Mouse (Mus musculus) liver, embryonic 11.5 days (tissue): ENCODE measurements around the gene Stk33. TPM values are rescaled to one million over a fixed set of nuclear protein-coding genes. Genes with fewer than 3 reads are reported as not detected.

Experiments used
- ATAC-seq: fragments of 200-750 bp; cut with Nextera tagmentation; replicated peaks from 2 replicates; pipeline ENCODE4 v1.8.0; 2017; ENCODE audit warnings: moderate number of reproducible peaks, mild to moderate bottlenecking, moderate TSS enrichment, moderate library complexity; ENCODE audit not compliant: low FRiP score
- DNase-seq: peaks from one replicate; pipeline ENCODE4 v3.0.0-alpha.2; 2017; ENCODE audit warnings: low spot score
- H3K27ac ChIP-seq: fragments of 300-500 bp; sonication (generic); 2 replicates; pipeline ENCODE4 v1.5.1; 2014; ENCODE audit warnings: mild to moderate bottlenecking, low read depth, low read length, control low read depth
- H3K27me3 ChIP-seq: fragments of 300-500 bp; sonication (generic); replicated peaks from 2 replicates; pipeline ENCODE4 v1.6.1; 2014; ENCODE audit warnings: low read length, mixed read lengths; ENCODE audit not compliant: control insufficient read depth, insufficient read depth
- H3K36me3 ChIP-seq: fragments of 300-500 bp; sonication (generic); 2 replicates; pipeline ENCODE4 v1.6.1; 2014; ENCODE audit warnings: mild to moderate bottlenecking, low read length, moderate library complexity, mixed read lengths; ENCODE audit not compliant: control insufficient read depth, insufficient read depth
- H3K4me1 ChIP-seq: fragments of 300-500 bp; sonication (generic); replicated peaks from 2 replicates; pipeline ENCODE4 v1.6.1; 2014; ENCODE audit warnings: low read length, mixed read lengths; ENCODE audit not compliant: control insufficient read depth, insufficient read depth
- H3K4me2 ChIP-seq: fragments of 300-500 bp; sonication (generic); 2 replicates; pipeline ENCODE4 v1.6.1; 2014; ENCODE audit warnings: mild to moderate bottlenecking, control low read depth, moderate library complexity
- H3K4me3 ChIP-seq: fragments of 300-500 bp; sonication (generic); 2 replicates; pipeline ENCODE4 v1.5.1; 2014; ENCODE audit warnings: low read depth, low read length, control low read depth
- H3K9ac ChIP-seq: fragments of 300-500 bp; sonication (generic); 2 replicates; pipeline ENCODE4 v1.6.1; 2014; ENCODE audit warnings: low read depth, low read length, control low read depth
- H3K9me3 ChIP-seq: fragments of 300-500 bp; sonication (generic); 2 replicates; pipeline ENCODE4 v1.6.1; 2016; ENCODE audit warnings: low read length, inconsistent platforms, mixed read lengths; ENCODE audit not compliant: control insufficient read depth
- WGBS: fragments of 180-500 bp; shearing (Covaris S2); extraction: QIAGEN DNeasy Blood & Tissue Kit; methylation state at CpG from one replicate; pipeline ENCODE4 v1.1.7; 2014; 5-methylcytosine and 5-hydroxymethylcytosine counted together
- polyA plus RNA-seq: library from polyadenylated mRNA; unstranded; fragments of >200 nt; fragmentation: Nextera tagmentation; extraction: Ambion mirVana; gene quantifications from 2 replicates; pipeline ENCODE4 v1.2.1, GENCODE M21; 2014

Gene Stk33
- polyA plus RNA-seq = not detected in 2 replicates

- no peaks in the 10 kb centered on the region for H3K36me3 ChIP-seq
- H3K4me1 ChIP-seq = no peaks in the 10 kb centered on the region
- peaks cover 33% of the 10 kb centered on the region for H3K27me3 ChIP-seq
- DNase-seq (peak; percentile 66), ATAC-seq (peak; percentile 31; the same call in 1 of the 2 replicates)
- WGBS = 2% methylated on average over 62 of the region's 62 CpGs
- peak within 1 kb of the TSS; percentile 53 for H3K9ac ChIP-seq
- no peaks in the 10 kb centered on the region for H3K9me3 ChIP-seq
- peak within 1 kb of the TSS; percentile 79 for H3K4me2 ChIP-seq
- H3K4me3 ChIP-seq = peak within 1 kb of the TSS; percentile 49
- H3K27ac ChIP-seq = no peak within 1 kb of the TSS
These were observed at the start of gene Stk33 for GRCm38 (mm10) chr7:109438781-109439591. Stk33 (minus strand) TSS chr7:109439081.

GRCm38 (mm10) chr7:109484221-109484620, 45.3 kb upstream of the Stk33 start:
- no peak for ATAC-seq
- Histone ChIP-seq H3K4me1 (no peaks in the 10 kb centered on the region), H3K4me2 (no peak overlapping the region), H3K27ac (no peak overlapping the region), H3K36me3 (no peaks in the 10 kb centered on the region), H3K4me3 (no peak overlapping the region), H3K9me3 (no peaks in the 10 kb centered on the region), H3K9ac (no peak overlapping the region), H3K27me3 (no peaks in the 10 kb centered on the region)
- WGBS = 60% methylated on average over 5 of the region's 5 CpGs
- no peak for DNase-seq

GRCm38 (mm10) chr7:109480765-109481197, 41.9 kb upstream of the Stk33 start:
- DNase-seq = no peak
- no peaks in the 10 kb centered on the region for H3K36me3 ChIP-seq
- H3K4me2 ChIP-seq = no peak overlapping the region
- 42% methylated on average over 7 of the region's 7 CpGs for WGBS
- no peak overlapping the region for H3K9ac ChIP-seq
- H3K4me1 ChIP-seq = no peaks in the 10 kb centered on the region
- ATAC-seq = no peak
- H3K9me3 ChIP-seq = no peaks in the 10 kb centered on the region
- H3K27ac ChIP-seq = no peak overlapping the region
- H3K4me3 ChIP-seq = no peak overlapping the region
- H3K27me3 ChIP-seq = no peaks in the 10 kb centered on the region

GRCm38 (mm10) chr7:109477926-109478325, 39.0 kb upstream of the Stk33 start:
- no peak for ATAC-seq

GRCm38 (mm10) chr7:109470700-109471099, 31.8 kb upstream of the Stk33 start:
- Histone ChIP-seq H3K4me1 (no peaks in the 10 kb centered on the region), H3K9ac (no peak overlapping the region), H3K4me2 (no peak overlapping the region), H3K36me3 (no peaks in the 10 kb centered on the region), H3K9me3 (no peaks in the 10 kb centered on the region), H3K27ac (no peak overlapping the region), H3K4me3 (no peak overlapping the region), H3K27me3 (no peaks in the 10 kb centered on the region)
- ATAC-seq (no peak), DNase-seq (no peak)
- WGBS = 57% methylated on average over 4 of the region's 4 CpGs

More at GRCm38 (mm10) chr7:109477926-109478325, 39.0 kb upstream of the Stk33 start:
- Histone ChIP-seq H3K9me3 (no peaks in the 10 kb centered on the region), H3K27me3 (no peaks in the 10 kb centered on the region), H3K4me3 (no peak overlapping the region), H3K9ac (no peak overlapping the region), H3K27ac (no peak overlapping the region), H3K36me3 (no peaks in the 10 kb centered on the region), H3K4me1 (no peaks in the 10 kb centered on the region), H3K4me2 (no peak overlapping the region)
- WGBS = 73% methylated on average over 3 of the region's 3 CpGs
- DNase-seq = no peak

GRCm38 (mm10) chr7:109468262-109468701, 29.4 kb upstream of the Stk33 start:
- Histone ChIP-seq H3K9ac (no peak overlapping the region), H3K36me3 (no peaks in the 10 kb centered on the region), H3K4me3 (no peak overlapping the region), H3K27me3 (no peaks in the 10 kb centered on the region), H3K4me2 (no peak overlapping the region), H3K27ac (no peak overlapping the region), H3K4me1 (no peaks in the 10 kb centered on the region), H3K9me3 (no peaks in the 10 kb centered on the region)
- WGBS = 52% methylated on average over 6 of the region's 6 CpGs
- DNase-seq = no peak
- ATAC-seq = no peak

GRCm38 (mm10) chr7:109467591-109467990, 28.7 kb upstream of the Stk33 start:
- Histone ChIP-seq H3K9ac (no peak overlapping the region), H3K27ac (no peak overlapping the region), H3K4me3 (no peak overlapping the region), H3K36me3 (no peaks in the 10 kb centered on the region), H3K9me3 (no peaks in the 10 kb centered on the region), H3K4me2 (no peak overlapping the region), H3K27me3 (no peaks in the 10 kb centered on the region), H3K4me1 (no peaks in the 10 kb centered on the region)
- WGBS = 53% methylated on average over 2 of the region's 2 CpGs
- DNase-seq (no peak), ATAC-seq (no peak)

- ATAC-seq (no peak), DNase-seq (no peak)
- Histone ChIP-seq H3K27ac (no peak overlapping the region), H3K27me3 (no peaks in the 10 kb centered on the region), H3K36me3 (no peaks in the 10 kb centered on the region), H3K4me2 (no peak overlapping the region), H3K4me3 (no peak overlapping the region), H3K9ac (no peak overlapping the region), H3K9me3 (no peaks in the 10 kb centered on the region), H3K4me1 (no peaks in the 10 kb centered on the region)
- 84% methylated on average over 8 of the region's 8 CpGs for WGBS
These were observed 21.8 kb upstream of the Stk33 start for GRCm38 (mm10) chr7:109460698-109461097.

- H3K4me2 ChIP-seq = no peak overlapping the region
- H3K9me3 ChIP-seq = no peaks in the 10 kb centered on the region
- no peak overlapping the region for H3K4me3 ChIP-seq
- H3K4me1 ChIP-seq = no peaks in the 10 kb centered on the region
- H3K27ac ChIP-seq = no peak overlapping the region
- ATAC-seq (no peak), DNase-seq (no peak)
- H3K27me3 ChIP-seq = no peaks in the 10 kb centered on the region
- H3K36me3 ChIP-seq = no peaks in the 10 kb centered on the region
- WGBS = 48% methylated on average over 6 of the region's 6 CpGs
- no peak overlapping the region for H3K9ac ChIP-seq
These were observed 17.7 kb upstream of the Stk33 start for GRCm38 (mm10) chr7:109456563-109456962.
